Mouse (Mus musculus) MEL (cell line): ENCODE data around the gene Rassf6. TPM values are rescaled to one million over a fixed set of nuclear protein-coding genes. Genes with fewer than 3 reads are reported as not detected.

Experiments
- DNase-seq: peaks from one replicate; pipeline ENCODE4 v3.0.0; 2011; ENCODE audit warnings: low read depth, low spot score
- H3K27ac ChIP-seq: 2 replicates; pipeline ENCODE4 v1.5.1; 2012; ENCODE audit warnings: low read depth, mild to moderate bottlenecking, control low read depth, low read length, moderate library complexity; ENCODE audit not compliant: control insufficient read depth
- H3K27me3 ChIP-seq, 2 experiments: fragments of 150-350 bp in 1 of 2; sonication (generic) in 1 of 2; 2 replicates each; pipeline ENCODE4 v1.6.1; 2012; ENCODE audit warnings: low read length in 2 of 2, mild to moderate bottlenecking in 2 of 2, improper control_type of control experiment in 1 of 2, moderate library complexity in 1 of 2; ENCODE audit not compliant: insufficient read depth in 2 of 2, control insufficient read depth in 1 of 2
- H3K36me3 ChIP-seq, 2 experiments: 2 replicates each; pipeline ENCODE4 v1.6.1; 2012 to 2014; ENCODE audit warnings: low read length in 2 of 2, improper control_type of control experiment in 1 of 2, inconsistent platforms in 1 of 2, mild to moderate bottlenecking in 1 of 2; ENCODE audit not compliant: insufficient read depth in 2 of 2, control insufficient read depth in 1 of 2
- H3K4me1 ChIP-seq, 2 experiments: fragments of 150-350 bp in 1 of 2; sonication (generic) in 1 of 2; 2 replicates each; pipeline ENCODE4 v1.6.1; 2012; ENCODE audit warnings: low read length in 2 of 2, improper control_type of control experiment in 1 of 2, mild to moderate bottlenecking in 1 of 2; ENCODE audit not compliant: insufficient read depth in 2 of 2, control insufficient read depth in 1 of 2
- H3K4me3 ChIP-seq, 2 experiments: fragments of 150-350 bp in 1 of 2; sonication (generic) in 1 of 2; 2 replicates each; pipeline ENCODE4 v1.5.1; 2012; ENCODE audit warnings: low read depth in 2 of 2, low read length in 2 of 2, mild to moderate bottlenecking in 2 of 2, moderate library complexity in 2 of 2, control low read depth in 1 of 2, improper control_type of control experiment in 1 of 2; ENCODE audit not compliant: control insufficient read depth in 1 of 2, insufficient read depth in 1 of 2
- H3K79me2 ChIP-seq: 2 replicates; pipeline ENCODE4 v1.6.1; 2012; ENCODE audit warnings: mild to moderate bottlenecking, low read length, moderate library complexity; ENCODE audit not compliant: control insufficient read depth, poor library complexity, insufficient read depth
- H3K9ac ChIP-seq: 2 replicates; pipeline ENCODE4 v1.6.1; 2012; ENCODE audit warnings: low read depth, mild to moderate bottlenecking, control low read depth, low read length, moderate library complexity; ENCODE audit not compliant: control insufficient read depth, poor library complexity, severe bottlenecking
- H3K9me3 ChIP-seq: fragments of 150-350 bp; sonication (generic); replicated peaks from 2 replicates; pipeline ENCODE4 v1.6.1; 2012; ENCODE audit warnings: mild to moderate bottlenecking, low read length, improper control_type of control experiment, moderate library complexity; ENCODE audit not compliant: insufficient read depth
- CHD1 ChIP-seq: IDR thresholded peaks from 2 replicates; pipeline ENCODE4 v1.6.1; 2012; ENCODE audit warnings: low read depth, mild to moderate bottlenecking, inconsistent platforms, low read length, improper control_type of control experiment
- E2F4 ChIP-seq: IDR thresholded peaks from 2 replicates; pipeline ENCODE4 v1.6.1; 2011; ENCODE audit warnings: low read depth, low read length, improper control_type of control experiment, borderline replicate concordance
- ELF1 ChIP-seq: IDR thresholded peaks from 2 replicates; pipeline ENCODE4 v1.6.1; 2014; ENCODE audit warnings: low read depth, mild to moderate bottlenecking, inconsistent platforms, low read length, improper control_type of control experiment, moderate library complexity
- EP300 ChIP-seq, 2 experiments: IDR thresholded peaks; 2 replicates each; pipeline ENCODE4 v1.6.1; 2011; ENCODE audit warnings: improper control_type of control experiment in 2 of 2, low read length in 2 of 2, low read depth in 1 of 2, mild to moderate bottlenecking in 1 of 2
- ETS1 ChIP-seq: IDR thresholded peaks from 2 replicates; pipeline ENCODE4 v1.6.1; 2012; ENCODE audit warnings: low read depth, mild to moderate bottlenecking, inconsistent platforms, low read length, improper control_type of control experiment, moderate library complexity
- GABPA ChIP-seq: IDR thresholded peaks from 2 replicates; pipeline ENCODE4 v1.6.1; 2012; ENCODE audit warnings: low read depth, mild to moderate bottlenecking, inconsistent platforms, low read length, improper control_type of control experiment, moderate library complexity
- GATA1 ChIP-seq: IDR thresholded peaks from 2 replicates; pipeline ENCODE4 v1.6.1; 2011; ENCODE audit warnings: low read depth, low read length, improper control_type of control experiment
- HCFC1 ChIP-seq: IDR thresholded peaks from 2 replicates; pipeline ENCODE4 v1.6.1; 2012; ENCODE audit warnings: low read depth, mild to moderate bottlenecking, inconsistent platforms, low read length, improper control_type of control experiment, moderate library complexity
- KAT2A ChIP-seq: conservative IDR thresholded peaks from 2 replicates; pipeline ENCODE4 v1.6.1; 2012; ENCODE audit warnings: low read depth, low read length, improper control_type of control experiment, inconsistent platforms
- MAX ChIP-seq: IDR thresholded peaks from 2 replicates; pipeline ENCODE4 v1.6.1; 2011; ENCODE audit warnings: low read length, improper control_type of control experiment
- MXI1 ChIP-seq: IDR thresholded peaks from 2 replicates; pipeline ENCODE4 v1.6.1; 2011; ENCODE audit warnings: mild to moderate bottlenecking, low read depth, low read length, improper control_type of control experiment
- MYC ChIP-seq: IDR thresholded peaks from 2 replicates; pipeline ENCODE4 v1.6.1; 2011; ENCODE audit warnings: low read depth, mild to moderate bottlenecking, low read length, improper control_type of control experiment, moderate library complexity
- NRF1 ChIP-seq: IDR thresholded peaks from 2 replicates; pipeline ENCODE4 v1.6.1; 2014; ENCODE audit warnings: low read depth, mild to moderate bottlenecking, inconsistent platforms, low read length, improper control_type of control experiment, moderate library complexity; ENCODE audit not compliant: poor library complexity, insufficient read depth, severe bottlenecking
- POLR2A ChIP-seq, 2 experiments: IDR thresholded peaks; 2 replicates each; pipeline ENCODE4 v1.6.1; 2011 to 2012; ENCODE audit warnings: low read length in 2 of 2, mild to moderate bottlenecking in 2 of 2, control low read depth in 1 of 2, improper control_type of control experiment in 1 of 2, low read depth in 1 of 2, moderate library complexity in 1 of 2; ENCODE audit not compliant: control insufficient read depth in 1 of 2, insufficient read depth in 1 of 2, poor library complexity in 1 of 2
- RAD21 ChIP-seq: IDR thresholded peaks from 2 replicates; pipeline ENCODE4 v1.6.1; 2011; ENCODE audit warnings: mild to moderate bottlenecking, low read depth, low read length, improper control_type of control experiment
- RCOR1 ChIP-seq: IDR thresholded peaks from 2 replicates; pipeline ENCODE4 v1.6.1; 2012; ENCODE audit warnings: low read depth, mild to moderate bottlenecking, inconsistent platforms, low read length, improper control_type of control experiment
- SIN3A ChIP-seq: IDR thresholded peaks from 2 replicates; pipeline ENCODE4 v1.6.1; 2012; ENCODE audit warnings: low read length, improper control_type of control experiment, inconsistent platforms
- TAL1 ChIP-seq: IDR thresholded peaks from 2 replicates; pipeline ENCODE4 v1.6.1; 2012; ENCODE audit warnings: mild to moderate bottlenecking, inconsistent platforms, low read length, moderate library complexity, mixed read lengths
- TBP ChIP-seq: IDR thresholded peaks from 2 replicates; pipeline ENCODE4 v1.8.0; 2011; ENCODE audit warnings: low read depth, low read length, improper control_type of control experiment
- polyA plus RNA-seq, 2 experiments: library from polyadenylated mRNA; stranded (reverse) in 1 of 2; unstranded in 1 of 2; fragments of >175 nt in 1 of 2; fragments of >200 nt in 1 of 2; gene quantifications; 2 replicates each; pipeline versions ENCODE4 v1.2.1 to v1.2.4; 2012; ENCODE audit warnings: low replicate concordance in 2 of 2, low read depth in 1 of 2; ENCODE audit not compliant: insufficient read length in 2 of 2, insufficient read depth in 1 of 2, missing spikeins in 1 of 2
- total RNA-seq: library from RNA; depleted of rRNA; stranded (reverse); fragments of 300-350 nt; gene quantifications from 2 replicates; pipeline ENCODE4 v1.2.3, GENCODE M21; 2012

Gene Rassf6
- total and polyA plus RNA-seq, 3 experiments: 0.39 TPM; not detected in 2

- no peak for TF ChIP-seq CHD1
- TF ChIP-seq RAD21: peak; percentile 34
- TF ChIP-seq TAL1: no peak
- no peak for TF ChIP-seq POLR2A (IDR thresholded peaks at IDR 0.05; ENCODE audit: control insufficient read depth in 1 of 2, insufficient read depth in 1 of 2, low read depth in 1 of 2, low read length in 2 of 2, poor library complexity in 1 of 2)
- no peak for TF ChIP-seq ELF1
- TF ChIP-seq ETS1: no peak
- TF ChIP-seq MYC: no peak
- TF ChIP-seq MAX: no peak
- TF ChIP-seq KAT2A: no peak
- TF ChIP-seq RCOR1: no peak
- TF ChIP-seq, all 39 proteins: peak for 3
Measured at GRCm38 (mm10) chr5:90601469-90601868, 39.0 kb downstream of the Rassf6 start (continued).

GRCm38 (mm10) chr5:90596155-90596554 is 44.3 kb downstream of the Rassf6 start:
- DNase-seq: peak; percentile 90
- Histone ChIP-seq H3K27me3 (no peaks in the 10 kb centered on the region), H3K9ac (no peak overlapping the region), H3K4me1 (peaks cover 13 to 30% of the 10 kb centered on the region in 2 experiments), H3K9me3 (no peaks in the 10 kb centered on the region), H3K36me3 (peaks cover 0 to 35% of the 10 kb centered on the region in 2 experiments; a peak in 2 of 4 replicates), H3K79me2 (no peaks in the 10 kb centered on the region), H3K4me3 (no peak overlapping the region), H3K27ac (peak overlapping the region; percentile 94)
- no peak for TF ChIP-seq GABPA
- peak; percentile 59; the same call in 1 of the 2 replicates for TF ChIP-seq ELF1
- TF ChIP-seq E2F4: no peak
- TF ChIP-seq HCFC1: 0 out of 2 replicates have a peak, but pooled peaks have one; percentile 15
- no peak for TF ChIP-seq GATA1
- 0 out of 2 replicates have a peak, but pooled peaks have one; percentile 49 for TF ChIP-seq TBP
- peak; percentile 62 to 67; a peak in 3 of 4 replicates for TF ChIP-seq EP300 (IDR thresholded peaks at IDR 0.05; ENCODE audit: low read depth in 1 of 2, low read length in 2 of 2)
- TF ChIP-seq NRF1: 0 out of 2 replicates have a peak, but pooled peaks have one; percentile 39
- TF ChIP-seq MXI1: peak; percentile 75; the same call in 1 of the 2 replicates
- peak; percentile 41; the same call in 1 of the 2 replicates for TF ChIP-seq SIN3A
- TF ChIP-seq MYC: peak; percentile 90
- peak; percentile 62 for TF ChIP-seq ETS1
- peak; percentile 69; the same call in 1 of the 2 replicates for TF ChIP-seq MAX
- 0 out of 2 replicates have a peak, but pooled peaks have one; percentile 5 for TF ChIP-seq RCOR1
